8 mouse cellular contexts compared by ENCODE assay signal in genomic region chr13:23620733-23621531, GRCm38 (mm10). TPM values are rescaled to one million over a fixed set of nuclear protein-coding genes. Genes with fewer than 3 reads are reported as not detected.
DNase-seq lines count a peak whose midpoint lies in the region; ATAC-seq and TF ChIP-seq lines count a peak whose summit lies in the region.

Gene Hist1h2be, minus strand, starts transcription at chr13:23621124.

- H3K4me1 ChIP-seq in heart, embryonic 13.5 days = peaks cover 14% of the 10 kb centered on the region
- H3K4me1 ChIP-seq in kidney, postnatal 0 days (replicated peaks; ENCODE audit: insufficient read depth, low read length) = peaks cover 3% of the 10 kb centered on the region; the same call in 1 of the 2 replicates
- H3K4me1 ChIP-seq in liver, adult 2 months (ENCODE audit: control insufficient read depth, insufficient read depth, low read length) = no peaks in the 10 kb centered on the region; the same call in 1 of the 2 replicates

- no peaks in the 10 kb centered on the region for H3K79me2 ChIP-seq in liver, adult 2 months (ENCODE audit: control insufficient read depth, insufficient read depth, low read length)

- no peak for TF ChIP-seq CTCF in kidney, postnatal 0 days (IDR thresholded peaks at IDR 0.05; ENCODE audit: low read depth)
- no peak for TF ChIP-seq CTCF in liver, adult 2 months (IDR thresholded peaks at IDR 0.05; ENCODE audit: low read depth, low read length)

- H3K36me3 ChIP-seq in heart, embryonic 13.5 days = no peaks in the 10 kb centered on the region
- H3K36me3 ChIP-seq in kidney, postnatal 0 days (ENCODE audit: insufficient read depth, low read length) = no peaks in the 10 kb centered on the region
- no peaks in the 10 kb centered on the region for H3K36me3 ChIP-seq in liver, adult 2 months (ENCODE audit: control insufficient read depth, insufficient read depth, low read length)

- H3K27ac ChIP-seq in heart, embryonic 13.5 days (replicated peaks) = peak within 1 kb of the TSS; percentile 95
- peak within 1 kb of the TSS; percentile 96 for H3K27ac ChIP-seq in kidney, postnatal 0 days
- peak within 1 kb of the TSS; percentile 86 for H3K27ac ChIP-seq in liver, adult 2 months (replicated peaks; ENCODE audit: insufficient read depth, low read depth, low read length)

- TF ChIP-seq POLR2A in liver, adult 2 months (IDR thresholded peaks at IDR 0.05; ENCODE audit: extremely low read depth, insufficient read depth, low read length) = no peak

- DNase-seq in CD8-positive naive resting alpha-beta T cell, adult 2 months (ENCODE audit: low read depth in 2 of 2, low spot score in 2 of 2) = peak; percentile 48 to 60
- peak; percentile 87 for DNase-seq in c-Kit-negative CD71-positive TER-119-positive erythroid progenitor cells, embryonic 14.5 days (ENCODE audit: low read depth, low spot score)
- DNase-seq in fibroblast of lung, adult 2 months (ENCODE audit: low read depth) = peak; percentile 75
- peak; percentile 97 for DNase-seq in kidney, postnatal 0 days (ENCODE audit: low spot score)
- peak; percentile 97 for DNase-seq in liver, adult 2 months (ENCODE audit: extremely low read depth, low read depth, low spot score)
- peak; percentile 79 to 87 for DNase-seq in spleen, postnatal 36 days (ENCODE audit: low spot score in 2 of 2)

- 0 out of 2 replicates have a peak, but pooled peaks cover 3% of the 10 kb centered on the region for H3K27me3 ChIP-seq in heart, embryonic 13.5 days (replicated peaks)
- no peaks in the 10 kb centered on the region for H3K27me3 ChIP-seq in kidney, postnatal 0 days (ENCODE audit: insufficient read depth, low read length)
- no peaks in the 10 kb centered on the region for H3K27me3 ChIP-seq in liver, adult 2 months (ENCODE audit: control insufficient read depth, insufficient read depth, low read length)

- peak within 1 kb of the TSS; percentile 74 for H3K4me3 ChIP-seq in heart, embryonic 13.5 days
- H3K4me3 ChIP-seq in kidney, postnatal 0 days (replicated peaks; ENCODE audit: low read depth, low read length) = peak within 1 kb of the TSS; percentile 56
- peak within 1 kb of the TSS; percentile 84 for H3K4me3 ChIP-seq in liver, adult 2 months (ENCODE audit: insufficient read depth, low read depth, low read length)

- H3K9me3 ChIP-seq in heart, embryonic 13.5 days = no peaks in the 10 kb centered on the region
- no peaks in the 10 kb centered on the region for H3K9me3 ChIP-seq in kidney, postnatal 0 days (replicated peaks; ENCODE audit: low read length)

- peak within 1 kb of the TSS; percentile 98 for H3K4me2 ChIP-seq in heart, embryonic 13.5 days
- peak within 1 kb of the TSS; percentile 85 for H3K4me2 ChIP-seq in kidney, postnatal 0 days (ENCODE audit: low read length)

- peak within 1 kb of the TSS; percentile 98 for H3K9ac ChIP-seq in heart, embryonic 13.5 days
- H3K9ac ChIP-seq in kidney, postnatal 0 days (ENCODE audit: low read depth, low read length) = peak within 1 kb of the TSS; percentile 89
- peak within 1 kb of the TSS; percentile 80 for H3K9ac ChIP-seq in liver, adult 2 months (ENCODE audit: low read depth, low read length)

- under 1% methylated on average over 27 of the region's 27 CpGs for WGBS in heart, embryonic 13.5 days
- WGBS in kidney, postnatal 0 days = 0% methylated on average over 27 of the region's 27 CpGs
- under 1% methylated on average over 27 of the region's 27 CpGs for WGBS in liver, adult 2 months

- peak; percentile 58; the same call in 1 of the 2 replicates for ATAC-seq in heart, embryonic 13.5 days (ENCODE audit: extremely low read depth, insufficient number of reproducible peaks, low FRiP score, low TSS enrichment)
- peak; percentile 84 for ATAC-seq in kidney, postnatal 0 days (replicated peaks; ENCODE audit: low FRiP score, low read depth)
- ATAC-seq in monocyte, adult 5-6 weeks (replicated peaks; ENCODE audit: insufficient number of reproducible peaks, low FRiP score, low TSS enrichment, poor library complexity, severe bottlenecking) = peak; percentile 79

RNA-seq across cellular contexts. Expression of gene Hist1h2be, which starts in this region (rescaled TPM):
- 1.3 and 1.5 TPM in 2 replicates for polyA plus RNA-seq in heart, embryonic 13.5 days (2015; fragmentation: Nextera tagmentation; extraction: Ambion mirVana)
- polyA plus RNA-seq in kidney, postnatal 0 days (2015; fragmentation: Nextera tagmentation; extraction: Ambion mirVana) = 0.83 and 0.84 TPM in 2 replicates
- total RNA-seq in liver, adult 2 months (2014; rRNA removed) = 5.4 and 6.6 TPM in 2 replicates
- polyA plus RNA-seq in liver, adult 2 months (2012; rRNA removed) = 0.28 and 0.60 TPM in 2 replicates
- 13.1 to 35.9 TPM (median 14.5 TPM) in 3 replicates for total RNA-seq in monocyte, adult 5-6 weeks (2017)

Comparison
In these comparisons a context has a peak if more than half of its experiments do, and no peak if none do; other contexts are left out.
1. Peak in every context shown above with its lines: DNase-seq, ATAC-seq, H3K4me3 ChIP-seq and H3K27ac ChIP-seq.
2. Peak in DNase-seq, ATAC-seq, H3K4me3 ChIP-seq, H3K27ac ChIP-seq, H3K9ac ChIP-seq and H3K4me2 ChIP-seq in kidney, postnatal 0 days; RNA of the gene not detected or under 1 TPM.